Mouse (Mus musculus) lung, adult 2 months (tissue): ENCODE results near the gene Mag.
"Not testable (repeated sequence)": the region's sequence is repeated elsewhere in the genome, so short reads cannot be mapped to it uniquely, and the experiment has no call there.

Experiments used
- CTCF ChIP-seq: fragments of 200-500 bp; IDR thresholded peaks from 2 replicates; pipeline ENCODE4 v1.5.1; 2011; ENCODE audit warnings: mild to moderate bottlenecking, low read length, control low read depth; ENCODE audit not compliant: insufficient read depth
- POLR2A ChIP-seq: fragments of 200-500 bp; IDR thresholded peaks from 2 replicates; pipeline ENCODE4 v1.6.1; 2011; ENCODE audit warnings: low read depth, mild to moderate bottlenecking, control low read depth, low read length, borderline replicate concordance; ENCODE audit errors: extremely low read depth

GRCm38 (mm10) chr7:30924581-30924980 lies 9.9 kb upstream of the Mag start, which contains the start of gene Hamp2:
- TF ChIP-seq CTCF, POLR2A: not testable (repeated sequence)
